In genomic region chr12:50122145-50122544, GRCm38 (mm10) we compare ENCODE assay signal across 28 mouse cellular contexts.
DNase-seq lines count a peak whose midpoint lies in the region; ATAC-seq lines count a peak whose summit lies in the region.
"Had no signal": no experiment of that assay in that cellular context is flagged by ENCODE, and none has a peak within 500 bp of the region (broad histone marks: within the 10 kb centered on the region; RNA-seq: fewer than 3 reads in every experiment).

No protein-coding gene starts in this region.

- no peak overlapping the region for H3K4me3 ChIP-seq in forebrain, embryonic 15.5 days
- H3K4me3 ChIP-seq: embryonic facial prominence, embryonic 15.5 days; limb, embryonic 10.5 days; limb, embryonic 15.5 days; liver, embryonic 15.5 days; lung, embryonic 15.5 days; midbrain, embryonic 10.5 days; neural tube, embryonic 13.5 days; stomach, embryonic 15.5 days had no signal

- no peak overlapping the region for H3K9ac ChIP-seq in forebrain, embryonic 15.5 days (replicated peaks)
- H3K9ac ChIP-seq: embryonic facial prominence, embryonic 15.5 days; limb, embryonic 15.5 days; liver, embryonic 15.5 days; lung, embryonic 15.5 days; neural tube, embryonic 13.5 days; stomach, embryonic 15.5 days had no signal

- H3K9me3 ChIP-seq in forebrain, embryonic 15.5 days, result no peaks in the 10 kb centered on the region
- H3K9me3 ChIP-seq: embryonic facial prominence, embryonic 15.5 days; limb, embryonic 10.5 days; limb, embryonic 15.5 days; liver, embryonic 15.5 days; lung, embryonic 15.5 days; midbrain, embryonic 10.5 days; neural tube, embryonic 13.5 days; stomach, embryonic 15.5 days had no signal

- WGBS in forebrain, embryonic 15.5 days, result 9% methylated on average over 5 of the region's 5 CpGs

- peak overlapping the region; percentile 88 for H3K27ac ChIP-seq in forebrain, embryonic 15.5 days (replicated peaks)
- H3K27ac ChIP-seq: embryonic facial prominence, embryonic 15.5 days; limb, embryonic 10.5 days; limb, embryonic 15.5 days; liver, embryonic 15.5 days; lung, embryonic 15.5 days; midbrain, embryonic 10.5 days; neural tube, embryonic 13.5 days; stomach, embryonic 15.5 days had no signal

- no peaks in the 10 kb centered on the region for H3K36me3 ChIP-seq in forebrain, embryonic 15.5 days
- H3K36me3 ChIP-seq: embryonic facial prominence, embryonic 15.5 days; limb, embryonic 10.5 days; limb, embryonic 15.5 days; liver, embryonic 15.5 days; lung, embryonic 15.5 days; midbrain, embryonic 10.5 days; neural tube, embryonic 13.5 days; stomach, embryonic 15.5 days had no signal

- H3K4me1 ChIP-seq in forebrain, embryonic 15.5 days, result peaks cover 28% of the 10 kb centered on the region
- H3K4me1 ChIP-seq: embryonic facial prominence, embryonic 15.5 days; limb, embryonic 15.5 days; liver, embryonic 15.5 days; lung, embryonic 15.5 days; stomach, embryonic 15.5 days had no signal

- no peaks in the 10 kb centered on the region for H3K27me3 ChIP-seq in forebrain, embryonic 15.5 days
- H3K27me3 ChIP-seq: CH12.LX; embryonic facial prominence, embryonic 15.5 days; limb, embryonic 15.5 days; liver, embryonic 15.5 days; stomach, embryonic 15.5 days had no signal

- peak; percentile 36 for ATAC-seq in forebrain, embryonic 15.5 days (replicated peaks)
- ATAC-seq: activated CD4-positive, CD25-positive, alpha-beta regulatory T cell, adult 4 months; hindbrain, embryonic 16.5 days had no signal

- H3K4me2 ChIP-seq in forebrain, embryonic 15.5 days (replicated peaks), result peak overlapping the region; percentile 10; the same call in 1 of the 2 replicates
- H3K4me2 ChIP-seq: embryonic facial prominence, embryonic 15.5 days; heart, embryonic 11.5 days; limb, embryonic 15.5 days; liver, embryonic 15.5 days; lung, embryonic 15.5 days; neural tube, embryonic 13.5 days; stomach, embryonic 15.5 days had no signal

- DNase-seq in embryo, embryonic 10 days (ENCODE audit: low spot score), result peak; percentile 39
- no peak for DNase-seq in embryo, embryonic 9.5 days (ENCODE audit: extremely low spot score)
- DNase-seq in retina, postnatal 1 day, result peak; percentile 15
- no peak for DNase-seq in retina, embryonic 14.5 days (ENCODE audit: low spot score)
- no peak for DNase-seq in kidney, postnatal 14 days
- DNase-seq in right cerebral cortex, adult 2 months (ENCODE audit: low spot score in 2 of 2), result no peak
- DNase-seq: adrenal gland, adult 2 months; adrenal gland, postnatal 36 days; cerebellum, adult 2 months; cerebellum, postnatal 14 days; gastrocnemius, postnatal 25 days; heart, adult 11 months; kidney, adult 2 months; kidney, postnatal 4 days; right cerebral cortex, postnatal 25 days had no signal

Comparison
In these comparisons a context has a peak if more than half of its experiments do, and no peak if none do; other contexts are left out.
1. DNase-seq: peak in embryo, embryonic 10 days (single experiment) and retina, postnatal 1 day (single experiment); none in embryo, embryonic 9.5 days (single experiment), retina, embryonic 14.5 days (single experiment), kidney, postnatal 14 days (single experiment) and right cerebral cortex, adult 2 months (0 of 2).